Mouse (Mus musculus) naive thymus-derived CD4-positive, alpha-beta T cell, adult 2 months (primary cell): ENCODE data around the gene Mmgt2.

Source experiments
- DNase-seq: peaks from one replicate; pipeline ENCODE4 v3.0.0-alpha.2; 2011; ENCODE audit warnings: low read depth

Gene Mmgt2

DNA sequence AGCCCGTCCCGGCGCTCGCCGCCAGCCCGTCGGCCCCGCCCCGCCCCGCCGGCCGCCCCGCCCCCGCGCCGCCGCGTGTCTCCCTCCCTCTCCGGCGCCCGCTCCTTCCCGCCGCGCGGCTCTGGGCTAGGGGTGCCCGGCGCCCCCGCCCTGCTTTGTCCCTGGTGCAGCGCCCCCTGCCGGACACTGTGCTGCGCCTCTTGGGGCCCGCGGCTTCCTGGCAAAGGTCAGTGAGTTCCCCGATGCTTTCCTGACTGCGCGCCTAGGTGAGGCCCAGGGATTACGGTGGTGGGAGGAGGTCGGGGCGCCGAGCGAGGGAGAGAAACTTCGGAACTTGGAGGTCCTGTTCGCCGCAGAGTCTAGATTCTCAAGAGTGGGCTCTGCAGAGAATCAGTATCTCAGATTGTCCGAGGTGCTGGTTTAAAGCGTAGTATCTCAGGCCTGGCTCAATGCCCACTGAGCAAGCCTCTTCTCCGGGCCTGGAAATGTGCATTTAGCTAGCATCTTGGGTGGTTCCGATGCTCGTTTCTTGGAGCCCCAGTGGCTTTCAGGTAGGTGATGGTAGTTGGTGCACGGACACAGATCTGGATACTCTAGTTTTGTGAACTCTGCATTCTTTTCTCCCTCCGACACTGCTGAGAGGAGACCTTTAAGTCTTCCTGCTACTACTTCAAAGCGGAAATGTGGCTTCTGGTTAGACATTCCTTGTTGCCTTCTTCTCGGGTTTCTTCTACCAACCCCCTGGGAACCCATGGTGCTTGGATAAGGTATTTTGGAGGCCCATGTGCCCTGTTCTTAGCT, at the start of gene Mmgt2:
TSS of gene Mmgt2 (plus strand) at position 74 of the 801 bp plus-strand sequence.
- DNase-seq, result peak; percentile 94

DNA sequence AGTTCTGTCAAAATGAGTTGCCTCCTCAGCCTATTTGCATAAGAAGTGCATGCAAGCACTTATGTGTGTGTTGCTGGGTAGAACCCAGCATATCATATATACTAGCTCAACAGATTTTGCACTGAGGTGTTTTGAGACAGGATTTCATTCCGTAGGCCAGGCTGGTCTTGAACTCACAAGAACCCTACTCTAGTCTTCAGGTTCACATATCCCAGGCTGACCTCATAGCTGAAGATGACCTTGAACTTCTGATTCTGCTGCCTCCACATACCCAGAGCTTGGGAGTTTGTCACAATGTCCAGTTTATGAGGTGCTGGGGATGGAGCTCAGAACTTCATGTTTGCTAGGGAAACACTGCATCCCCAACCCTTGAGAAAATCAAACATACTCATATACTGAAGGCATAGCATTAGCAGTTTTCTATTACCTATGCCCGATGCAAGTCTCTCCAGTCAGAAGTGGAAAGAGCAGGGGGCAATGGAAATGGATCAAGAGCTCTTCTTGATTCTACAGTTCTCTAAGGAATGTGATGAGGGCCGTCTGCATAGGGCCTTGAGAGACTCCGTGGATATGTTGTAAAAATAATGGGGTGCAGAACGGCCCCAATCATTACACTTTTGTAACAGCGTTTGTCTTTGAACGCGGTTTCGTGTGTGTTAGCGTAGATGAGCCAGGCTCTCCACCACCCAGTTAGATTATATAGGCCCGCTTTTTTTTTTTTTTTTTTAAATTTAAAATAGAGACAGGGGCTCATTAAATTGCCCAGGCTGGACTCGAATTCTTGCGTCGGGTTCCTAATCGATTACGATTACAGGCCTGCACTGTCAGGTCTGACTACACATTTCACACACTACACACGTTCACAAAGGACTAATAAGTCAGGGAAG, 46.5 kb upstream of the Mmgt2 start:
- no peak for DNase-seq

DNA sequence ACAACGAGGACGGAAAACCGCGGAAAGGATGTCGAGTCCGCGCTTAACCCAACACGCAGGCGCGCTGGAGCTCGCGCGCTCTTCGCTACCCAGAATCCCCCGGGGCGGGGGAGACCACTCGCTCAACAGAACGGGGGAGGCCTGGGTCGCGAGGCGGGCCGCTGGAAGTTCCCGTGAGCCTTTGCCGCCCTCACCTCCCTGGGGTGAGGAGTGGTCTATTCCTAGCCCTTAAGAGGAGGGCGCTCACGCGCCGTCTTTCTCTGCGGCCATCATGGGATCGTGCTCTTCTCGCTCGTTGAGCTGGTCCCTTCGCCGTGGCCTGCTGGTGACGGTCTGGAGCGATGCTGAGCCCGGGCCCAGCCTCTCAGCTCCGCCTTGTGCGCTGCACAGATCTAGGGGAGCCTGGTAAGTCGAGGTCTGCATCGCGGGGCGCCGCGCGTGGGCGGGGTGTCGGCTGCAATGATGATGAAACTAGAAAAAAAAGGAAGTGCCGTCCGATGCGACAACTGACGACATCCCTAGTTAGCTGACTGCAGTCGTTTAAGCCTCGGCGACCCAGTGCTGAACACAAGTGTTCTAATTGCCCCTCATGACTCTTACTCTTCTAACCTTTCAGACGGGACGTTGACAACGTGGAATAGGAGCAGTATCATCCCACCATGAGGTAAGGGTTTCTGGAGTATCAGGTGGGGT, 45.7 kb upstream of the Mmgt2 start:
- peak; percentile 98 for DNase-seq

DNA sequence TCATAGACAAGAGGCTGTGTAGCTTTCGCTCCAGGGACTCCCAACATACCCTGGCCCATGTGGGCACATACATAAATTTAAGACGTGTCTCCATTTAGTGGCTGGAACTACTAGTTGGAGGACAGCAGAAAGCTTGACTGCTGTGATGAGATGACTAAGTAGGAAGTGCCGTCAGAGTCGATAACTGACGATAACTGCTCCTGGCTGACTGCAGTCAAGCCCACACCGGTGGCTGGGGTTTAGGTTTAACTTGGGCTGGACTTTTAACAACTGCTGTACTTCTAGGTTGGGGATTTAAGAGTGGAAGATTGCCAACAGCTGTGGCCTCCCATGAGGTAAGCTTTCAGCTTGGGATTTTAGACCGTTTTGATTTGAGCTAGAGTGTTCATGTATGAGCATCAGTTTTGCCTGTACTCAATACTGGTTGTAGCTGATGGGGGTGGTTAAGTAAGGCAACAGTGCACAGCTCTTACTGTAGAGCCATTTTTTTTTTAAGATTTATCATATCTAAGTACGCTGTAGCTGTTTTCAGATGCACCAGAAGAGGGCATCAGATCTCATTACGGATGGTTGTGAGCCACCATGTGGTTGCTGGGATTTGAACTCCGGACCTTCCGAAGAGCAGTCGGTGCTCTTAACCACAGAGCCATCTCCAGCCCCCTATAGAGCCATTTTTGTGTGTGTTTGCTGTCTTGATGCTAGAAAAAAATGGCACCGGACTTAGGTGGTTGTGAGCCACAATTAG, 45.0 kb upstream of the Mmgt2 start:
- peak; percentile 57 for DNase-seq

DNA sequence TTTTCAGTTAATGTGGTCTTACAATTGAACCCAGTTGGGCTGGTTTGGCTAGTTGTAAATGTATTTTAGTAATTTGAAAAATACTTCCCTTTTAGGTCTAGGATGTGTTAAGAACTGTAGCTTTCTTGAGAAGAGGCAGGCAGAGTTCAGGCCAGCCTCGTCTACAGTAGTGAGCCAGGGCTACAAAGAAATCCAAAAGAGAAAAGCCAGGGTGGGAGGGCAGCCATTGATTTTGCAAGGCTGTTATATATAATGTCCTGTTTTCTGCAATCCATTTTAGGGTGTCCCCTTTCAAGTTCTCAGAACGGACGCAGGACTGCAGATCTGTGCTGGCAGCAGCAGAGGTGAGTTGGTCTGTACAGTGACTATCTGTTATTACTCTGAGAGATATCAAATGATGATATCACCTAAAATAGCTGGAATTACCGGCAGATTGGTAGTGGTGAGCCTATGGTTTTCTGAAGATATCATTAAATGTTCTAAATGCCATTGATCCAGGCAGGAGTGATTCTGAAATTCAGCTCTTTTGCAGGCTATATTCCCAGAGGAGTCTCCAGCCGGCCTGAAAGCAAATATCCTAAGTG, 44.2 kb upstream of the Mmgt2 start:
- DNase-seq, result no peak

DNA sequence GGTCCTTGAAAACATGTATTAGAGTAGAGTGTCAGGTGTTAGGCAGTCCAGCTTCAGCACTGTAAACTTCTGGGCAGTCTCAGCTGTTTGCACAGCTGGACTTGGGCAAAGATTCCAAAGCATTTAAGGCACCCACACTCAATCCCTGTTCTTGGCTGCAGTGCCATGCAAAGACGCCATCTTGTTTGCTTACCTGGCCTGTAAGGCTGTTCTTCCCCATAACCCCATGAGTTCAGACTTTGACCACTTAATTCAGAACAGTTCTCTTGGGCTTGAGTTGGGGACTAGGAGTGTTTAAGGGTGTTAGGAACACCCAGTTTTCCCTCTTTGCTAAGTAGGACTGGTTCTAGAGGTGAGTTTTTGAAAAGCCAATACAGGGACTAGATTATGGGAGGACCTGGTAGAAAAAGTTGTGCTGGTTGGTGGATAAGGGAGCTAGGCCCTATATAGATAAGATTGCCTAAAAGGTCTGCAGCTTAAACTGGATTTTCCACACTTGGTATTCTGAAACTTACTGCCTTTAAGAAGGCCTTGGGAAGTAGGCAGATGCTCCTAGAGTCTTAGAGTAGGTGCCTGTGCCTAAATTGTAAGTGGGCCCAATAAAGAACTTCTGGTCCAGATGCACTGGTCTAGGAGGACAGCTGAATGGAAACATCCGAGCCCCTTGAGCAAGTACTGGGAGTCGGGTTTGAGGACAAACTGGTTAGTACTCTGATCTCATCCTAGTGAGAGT, 43.4 kb upstream of the Mmgt2 start:
- DNase-seq, result peak; percentile 29

DNA sequence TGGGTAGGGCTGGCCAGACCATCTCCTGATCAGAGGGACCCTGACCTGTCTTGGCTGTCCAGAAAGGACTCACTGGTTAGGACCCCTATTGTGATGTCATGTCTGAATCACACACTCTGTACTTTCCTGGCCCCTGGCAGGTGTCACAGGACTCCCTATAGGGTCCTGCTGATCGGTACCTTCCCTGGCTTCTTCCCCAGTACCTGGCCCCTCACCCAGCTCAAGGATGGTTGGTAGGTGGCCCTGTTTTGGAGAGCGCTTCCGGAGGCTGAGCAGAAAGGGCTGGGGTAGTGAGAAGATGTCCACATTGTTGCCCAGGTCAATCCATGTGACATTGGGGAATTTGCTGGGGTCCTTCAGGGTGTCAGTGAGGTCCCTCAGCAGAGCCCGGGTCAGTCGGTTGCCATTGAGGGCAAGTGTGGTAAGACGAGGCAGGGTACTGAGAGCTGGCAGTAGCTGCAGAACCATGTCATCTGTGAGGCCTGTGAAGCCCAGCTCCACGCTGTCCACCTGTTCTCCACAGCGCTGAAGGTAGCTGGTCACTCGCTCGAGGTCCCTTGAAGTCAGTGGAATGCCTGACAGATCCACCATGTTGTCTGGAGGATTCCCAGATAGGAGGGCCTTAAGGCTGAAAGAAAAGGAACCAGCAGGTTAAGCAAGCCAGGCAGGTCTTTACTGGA, 42.7 kb upstream of the Mmgt2 start:
- peak; percentile 27 for DNase-seq

DNA sequence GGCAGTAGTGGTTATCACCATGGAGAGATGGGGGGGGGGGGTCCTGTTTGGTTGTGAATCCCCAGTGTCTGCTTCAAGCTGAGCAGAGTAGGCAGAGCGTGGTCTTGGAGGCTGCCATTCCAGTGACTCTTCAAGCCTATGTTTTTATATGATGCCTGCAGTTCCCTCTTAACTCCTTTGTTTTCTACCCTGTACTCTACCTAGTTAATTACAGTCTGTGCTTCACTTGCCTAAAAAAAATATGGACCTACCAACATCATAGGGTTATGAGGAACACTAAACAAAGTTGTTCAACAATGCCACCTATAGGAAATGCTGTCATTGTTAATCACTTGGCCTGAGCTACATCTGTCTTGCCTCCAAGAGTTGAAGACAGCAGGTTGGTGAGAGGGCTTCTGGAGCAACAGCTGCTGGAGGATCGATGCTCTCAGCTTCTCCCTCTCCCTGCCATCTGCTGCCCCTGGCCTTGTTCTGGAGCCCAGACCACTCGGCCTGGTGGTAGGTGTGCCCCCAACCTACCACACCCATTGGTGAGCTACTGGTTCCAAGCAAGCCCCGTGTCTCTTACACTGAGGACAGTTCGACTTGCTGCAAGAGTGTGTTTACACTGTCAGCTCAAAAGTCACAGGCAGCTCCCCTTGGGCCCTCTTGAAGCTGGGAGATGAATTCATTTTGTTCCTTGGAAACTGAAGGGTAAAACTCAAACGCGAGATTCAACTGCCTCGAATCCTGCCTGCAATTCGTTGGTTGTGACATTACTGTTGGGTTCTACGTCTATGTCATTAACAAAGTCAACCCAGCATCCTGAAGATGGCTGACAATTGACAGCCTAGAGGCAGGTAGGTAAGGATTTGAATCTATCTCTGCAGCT, 41.9 kb upstream of the Mmgt2 start:
- DNase-seq, result peak; percentile 38

DNA sequence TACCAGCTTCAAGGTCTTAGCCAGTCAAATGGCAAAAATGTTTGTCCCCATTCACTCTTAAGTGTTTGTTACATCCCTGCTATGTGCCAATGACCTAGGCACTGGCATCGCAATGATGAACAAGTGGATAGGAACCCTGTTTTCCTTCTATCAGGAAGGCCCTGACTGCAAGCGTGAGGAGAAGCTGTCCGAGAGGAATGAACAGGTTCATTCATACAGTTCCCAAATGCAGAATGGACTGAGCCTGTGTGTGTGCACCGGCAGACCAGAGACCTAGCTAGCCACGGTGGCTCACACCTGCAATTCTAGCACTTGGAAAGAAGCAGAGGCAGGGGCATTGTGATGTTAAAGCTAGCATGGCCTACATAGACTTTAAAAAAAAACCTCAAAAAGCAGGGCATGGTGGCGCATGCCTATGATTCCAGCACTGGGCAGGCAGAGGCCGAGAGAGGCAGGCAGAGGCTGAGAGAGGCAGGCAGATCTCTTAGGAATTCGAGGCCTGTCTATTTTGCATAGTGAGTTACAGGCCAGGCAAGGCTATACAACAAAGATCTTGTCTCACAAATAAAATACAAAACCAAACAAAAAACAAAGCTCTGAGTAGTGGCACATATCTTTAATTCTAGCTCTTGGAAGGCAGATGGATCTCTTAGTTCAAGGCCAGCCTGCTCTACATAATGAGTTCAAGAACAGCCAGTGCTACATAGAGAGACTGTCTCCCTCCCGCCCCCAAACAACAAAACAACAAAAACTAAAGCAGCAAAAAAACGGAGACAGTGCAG, 41.1 kb upstream of the Mmgt2 start:
- DNase-seq, result no peak

DNA sequence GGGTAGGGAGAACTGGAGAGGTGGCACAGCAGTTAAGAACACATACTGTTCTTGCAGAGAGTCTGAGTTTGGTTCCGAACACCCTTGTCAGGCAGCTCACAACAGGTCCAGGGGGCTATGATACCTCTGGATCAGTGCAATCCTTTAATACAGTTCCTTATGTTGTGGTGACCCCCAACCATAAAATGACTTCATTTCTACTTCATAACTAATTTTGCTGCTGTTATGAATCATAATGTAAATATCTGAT, 40.6 kb upstream of the Mmgt2 start:
- DNase-seq, result no peak

DNA sequence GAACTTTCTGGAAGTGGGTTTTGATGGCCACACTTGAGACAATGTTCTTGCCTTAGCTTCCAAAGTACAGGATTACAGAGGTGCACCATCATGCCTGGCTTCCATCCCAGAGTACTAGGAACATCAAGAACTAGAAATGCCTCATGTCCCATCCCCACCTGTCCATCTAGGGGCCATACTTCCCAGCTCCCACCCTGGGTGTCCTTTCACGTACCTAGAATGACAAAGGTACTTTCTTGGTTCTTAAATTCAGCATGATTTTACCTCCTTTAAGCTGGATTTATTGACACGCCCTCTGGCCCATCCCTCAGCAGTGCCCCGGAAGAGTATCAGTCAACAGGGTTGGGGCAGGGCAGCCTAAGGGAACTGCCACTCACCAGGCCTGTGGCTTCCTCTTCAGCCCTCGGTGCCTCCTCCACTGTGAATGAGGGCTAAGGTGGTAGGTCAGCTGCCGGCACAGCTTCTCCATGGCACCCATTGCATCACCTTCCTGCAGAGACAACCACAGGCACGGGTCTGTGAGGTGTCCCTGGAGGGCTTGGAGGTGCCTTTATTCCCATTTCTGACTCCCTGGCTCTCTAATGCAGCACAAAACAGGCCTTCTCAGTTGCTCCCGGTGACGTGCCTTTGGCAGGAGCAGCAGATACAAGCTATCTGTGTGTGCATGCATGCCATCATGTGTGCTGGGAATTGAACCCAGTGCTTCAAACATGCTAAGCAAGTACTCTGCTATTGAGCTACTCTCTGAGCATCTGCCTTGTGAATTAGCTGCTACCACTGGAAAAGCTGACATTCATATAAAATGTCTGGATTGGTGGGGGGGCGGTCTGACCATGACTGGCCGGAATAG, 39.4 kb upstream of the Mmgt2 start:
- DNase-seq, result no peak

DNA sequence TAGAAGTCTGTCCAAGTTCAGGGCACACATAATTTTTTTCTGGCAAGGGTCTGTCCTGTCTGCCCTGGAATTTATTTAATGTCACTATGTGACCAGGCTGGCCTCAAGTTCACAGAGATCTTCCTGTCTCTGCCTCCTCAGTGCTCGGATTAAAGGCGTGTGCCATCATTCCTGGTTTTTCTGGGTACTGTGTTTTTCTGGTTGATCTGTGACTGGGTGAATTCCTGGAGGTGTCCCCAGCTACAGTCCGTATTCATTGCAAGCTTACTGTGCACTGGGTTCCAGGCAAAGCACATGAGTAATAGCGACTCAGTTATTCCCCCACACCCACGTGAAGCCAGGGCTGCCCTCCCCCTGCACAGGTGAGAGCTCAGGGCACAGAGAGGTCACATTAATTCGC, 38.2 kb upstream of the Mmgt2 start:
- DNase-seq, result no peak

DNA sequence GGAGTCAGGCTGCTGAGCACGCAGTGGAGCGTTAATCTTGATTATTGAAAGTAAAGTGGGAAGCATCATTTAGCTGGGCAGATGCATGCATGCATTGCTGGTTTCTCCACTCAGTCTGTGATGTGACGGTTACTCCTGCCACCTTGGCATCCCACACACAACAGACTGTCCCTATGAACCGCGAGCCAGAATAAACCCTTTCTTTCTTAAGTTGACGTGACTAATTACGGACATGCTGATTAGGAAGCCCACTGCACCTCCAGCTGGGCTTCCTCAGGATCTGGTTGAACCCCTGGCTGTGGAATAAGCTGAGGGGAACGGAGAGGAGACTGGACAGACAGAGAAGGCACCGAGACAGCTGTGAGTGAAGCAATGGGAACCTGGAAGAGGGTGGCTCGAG, 35.9 kb upstream of the Mmgt2 start:
- no peak for DNase-seq

DNA sequence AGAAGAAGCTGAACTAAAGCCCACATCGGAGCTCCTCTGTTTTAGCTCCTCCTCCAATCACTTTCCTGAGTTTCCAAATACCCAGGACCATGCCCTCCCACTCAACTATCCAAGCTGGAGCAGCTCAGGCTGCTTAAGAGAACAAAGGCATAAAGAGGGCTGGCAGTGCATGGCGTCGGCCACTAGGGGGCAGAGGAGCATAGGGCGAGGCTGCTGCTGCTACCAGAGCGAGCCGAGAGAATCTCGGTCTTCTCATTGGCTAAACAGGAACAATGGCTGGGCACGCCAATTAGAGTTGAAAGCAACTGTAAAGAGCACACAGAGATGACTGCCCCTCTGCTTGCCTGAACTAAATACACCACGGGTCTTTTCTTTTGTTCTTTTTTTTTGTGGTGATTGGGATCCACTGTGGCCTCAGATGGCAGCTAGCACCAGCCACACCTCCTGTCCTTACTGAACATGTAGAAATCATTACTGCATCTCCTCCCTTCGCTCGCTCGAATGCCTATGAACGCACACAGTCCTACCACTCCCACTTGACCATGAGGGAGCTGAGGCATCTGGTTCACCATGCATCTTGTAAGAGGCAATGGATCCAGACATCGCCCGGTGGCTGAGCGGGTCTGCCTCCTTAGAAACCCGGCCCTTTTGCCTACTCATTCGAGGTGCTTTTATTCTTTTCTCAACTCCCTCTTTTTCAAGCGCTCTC, 34.7 kb upstream of the Mmgt2 start:
- DNase-seq, result peak; percentile 93

DNA sequence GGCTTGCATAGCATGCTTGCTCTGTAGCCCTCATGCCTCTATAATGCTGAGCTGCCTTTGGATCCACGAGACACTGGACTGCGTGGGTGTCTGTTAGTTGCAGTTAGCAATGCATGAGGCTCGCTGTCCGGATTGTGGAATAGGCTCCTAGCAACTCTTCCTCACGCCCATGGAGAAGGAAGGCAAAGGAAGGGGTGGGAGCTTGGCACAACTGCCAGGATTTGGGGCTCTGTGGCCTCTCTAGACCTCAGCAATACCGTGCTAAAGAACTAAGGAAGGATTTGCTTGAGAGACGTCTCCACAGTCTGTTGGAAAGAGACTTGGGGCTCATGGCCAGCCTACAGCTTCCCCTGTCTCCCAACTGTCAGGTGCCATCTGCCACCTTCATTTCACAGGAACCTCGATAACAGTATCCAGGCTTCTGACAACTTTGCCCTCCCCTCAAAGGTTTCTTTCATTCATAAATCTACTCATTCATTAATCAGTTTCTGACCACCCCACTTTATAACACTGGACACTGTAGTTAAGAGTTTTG, 33.5 kb upstream of the Mmgt2 start:
- DNase-seq, result no peak

DNA sequence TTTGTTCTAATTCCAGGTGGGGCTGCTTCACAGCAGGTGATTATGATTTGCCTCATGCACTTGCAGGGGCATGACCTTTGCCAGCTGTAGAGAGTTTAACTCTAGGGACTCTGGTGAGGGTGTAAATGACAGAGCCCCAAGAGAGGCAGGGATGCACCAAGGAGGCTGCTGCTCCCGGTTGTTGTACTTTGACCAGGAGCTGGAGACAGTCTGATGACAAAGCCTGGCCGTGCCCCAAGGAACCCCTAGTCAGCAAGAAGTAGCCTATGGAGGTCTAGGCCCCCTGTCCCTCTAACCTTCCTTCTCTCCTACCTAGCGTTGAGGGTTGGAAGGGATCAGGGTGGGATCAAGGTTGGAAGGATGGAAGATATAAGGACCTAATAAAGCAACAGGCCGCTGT, 33.0 kb upstream of the Mmgt2 start:
- DNase-seq, result no peak

DNA sequence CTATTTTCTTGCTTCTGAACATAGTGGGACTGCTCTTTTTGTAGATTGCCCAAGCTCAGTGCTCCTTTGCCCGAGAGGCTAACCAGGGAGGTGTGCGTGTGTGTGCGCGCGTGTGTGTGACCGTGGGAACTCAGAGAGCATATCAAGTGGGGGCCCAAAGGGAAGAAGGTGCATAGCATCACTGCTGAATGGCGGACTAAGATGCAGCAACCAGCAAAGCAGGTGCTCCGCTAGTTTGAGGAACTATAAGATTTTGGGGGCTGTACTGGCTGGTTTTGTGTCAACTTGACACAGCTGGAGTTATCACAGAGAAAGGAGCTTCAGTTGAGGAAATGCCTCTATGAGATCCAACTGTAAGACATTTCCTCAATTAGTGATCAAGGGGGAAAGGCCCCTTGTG, 27.4 kb upstream of the Mmgt2 start:
- no peak for DNase-seq
